Mouse (Mus musculus): ENCODE results near the gene Wdr74.
A peak's percentile ranks its signal among the peaks of the same experiment; 100 is the strongest.

The Wdr74 gene

GRCm38 (mm10) chr19:8735389-8736159 is at the start of gene Wdr74:
TSS of gene Wdr74 (plus strand) at chr19:8735827.
- DNase-seq = peak; percentile 93

GRCm38 (mm10) chr19:8691871-8692539 is 43.6 kb upstream of the Wdr74 start:
- no peak for DNase-seq

GRCm38 (mm10) chr19:8692740-8693139 is 42.9 kb upstream of the Wdr74 start:
- no peak for DNase-seq

GRCm38 (mm10) chr19:8695330-8695729 is 40.3 kb upstream of the Wdr74 start:
- DNase-seq = no peak

GRCm38 (mm10) chr19:8699652-8700051 is 36.0 kb upstream of the Wdr74 start:
- no peak for DNase-seq

GRCm38 (mm10) chr19:8702458-8702857 is 33.2 kb upstream of the Wdr74 start:
- DNase-seq = no peak

- no peak for DNase-seq
Observed at GRCm38 (mm10) chr19:8703571-8703970, 32.1 kb upstream of the Wdr74 start.

- no peak for DNase-seq
Observed at GRCm38 (mm10) chr19:8705026-8705708, 30.5 kb upstream of the Wdr74 start.

DNA sequence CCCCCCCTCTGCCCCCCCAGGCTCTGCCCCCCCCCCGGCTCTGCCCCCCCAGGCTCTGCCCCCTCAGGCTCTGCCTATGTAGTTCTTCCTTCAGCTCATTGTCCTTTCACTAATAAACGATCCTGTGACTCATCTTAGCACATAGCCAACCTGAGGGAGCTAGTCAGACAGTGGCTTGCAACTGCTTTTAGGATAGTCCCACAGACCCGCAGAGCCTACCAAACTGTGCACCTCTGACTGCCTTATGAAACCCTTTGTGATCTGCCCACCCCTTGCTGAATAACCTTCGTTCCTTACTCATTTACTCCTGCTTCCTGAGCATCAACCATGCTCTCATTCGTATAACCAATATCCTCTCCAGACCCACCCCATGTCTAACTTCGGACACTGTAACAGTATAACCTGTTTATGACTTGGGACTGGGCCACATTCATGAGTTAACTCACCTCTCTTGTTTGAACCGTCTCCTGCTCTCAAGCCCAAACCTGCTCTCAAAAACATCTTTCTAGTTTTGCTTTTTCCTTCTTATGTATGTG is 29.4 kb upstream of the Wdr74 start:
- DNase-seq = no peak

- DNase-seq = no peak
Observed at GRCm38 (mm10) chr19:8706930-8707329, 28.7 kb upstream of the Wdr74 start.

- DNase-seq = no peak
Observed at GRCm38 (mm10) chr19:8708954-8709353, 26.7 kb upstream of the Wdr74 start.

DNA sequence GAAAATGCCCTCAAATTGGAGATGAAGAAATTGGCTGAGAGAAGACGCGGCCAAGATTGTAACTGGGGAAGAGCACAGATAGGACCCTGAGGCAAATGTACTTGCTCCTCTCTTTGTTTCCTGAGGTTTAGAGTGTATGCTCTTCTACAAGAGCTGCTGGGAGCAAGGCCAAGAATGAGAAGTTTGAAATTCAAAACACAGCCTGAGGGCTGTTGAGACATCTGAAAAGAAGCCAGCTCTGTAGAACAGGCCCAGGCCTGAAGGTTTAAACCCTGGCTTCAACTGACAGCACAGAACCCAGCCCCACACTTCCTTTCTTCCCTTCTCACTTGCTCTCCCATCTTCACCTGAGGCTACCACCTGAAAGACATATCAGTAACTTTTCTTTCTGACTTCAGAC is 25.6 kb upstream of the Wdr74 start:
- no peak for DNase-seq

- DNase-seq = no peak
Observed at GRCm38 (mm10) chr19:8711506-8711905, 24.1 kb upstream of the Wdr74 start.

DNA sequence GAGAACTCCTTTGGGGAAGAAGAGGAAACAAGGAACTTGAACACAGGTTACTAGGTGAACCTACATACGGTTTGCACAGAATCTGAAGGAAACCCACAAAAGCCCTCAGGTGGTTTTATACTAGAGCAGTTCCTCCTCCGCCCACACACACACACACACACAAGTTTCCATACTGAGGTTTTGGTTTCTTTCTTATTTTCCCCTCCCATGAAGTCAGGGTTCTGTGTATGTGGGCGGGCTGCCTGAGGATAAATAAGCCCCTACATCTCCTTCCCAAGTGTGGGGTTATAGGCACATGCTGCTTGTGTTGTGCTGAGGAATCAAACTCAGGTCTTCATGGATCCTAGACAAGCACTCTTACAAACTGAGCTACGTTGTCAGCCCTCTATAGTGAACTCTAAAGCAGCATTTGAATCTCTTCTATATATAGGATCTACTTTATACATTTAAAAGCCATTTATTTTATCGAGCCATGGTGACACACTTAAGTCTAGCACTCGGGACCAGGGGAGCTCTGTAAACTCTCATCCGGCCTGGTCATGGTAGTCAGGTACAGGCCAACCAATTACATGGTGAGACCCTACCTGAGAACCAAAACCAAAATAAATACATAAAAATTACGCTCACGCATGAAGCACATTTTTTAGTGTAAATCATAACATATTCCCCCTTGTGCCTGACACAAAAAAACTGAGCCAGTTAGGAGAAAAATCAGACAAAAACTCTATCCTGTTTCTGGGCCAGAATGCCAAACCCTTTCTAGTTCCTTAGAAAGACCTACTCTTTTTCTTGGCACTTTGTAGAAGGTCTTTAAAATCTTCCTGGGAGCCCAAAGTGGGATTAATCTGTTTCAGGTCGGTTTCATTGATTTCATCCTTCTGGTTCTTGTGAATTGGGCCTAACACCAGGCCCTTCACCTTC is 23.4 kb upstream of the Wdr74 start:
- no peak for DNase-seq

- DNase-seq = peak; percentile 42
Observed at GRCm38 (mm10) chr19:8712870-8713305, 22.7 kb upstream of the Wdr74 start.

DNA sequence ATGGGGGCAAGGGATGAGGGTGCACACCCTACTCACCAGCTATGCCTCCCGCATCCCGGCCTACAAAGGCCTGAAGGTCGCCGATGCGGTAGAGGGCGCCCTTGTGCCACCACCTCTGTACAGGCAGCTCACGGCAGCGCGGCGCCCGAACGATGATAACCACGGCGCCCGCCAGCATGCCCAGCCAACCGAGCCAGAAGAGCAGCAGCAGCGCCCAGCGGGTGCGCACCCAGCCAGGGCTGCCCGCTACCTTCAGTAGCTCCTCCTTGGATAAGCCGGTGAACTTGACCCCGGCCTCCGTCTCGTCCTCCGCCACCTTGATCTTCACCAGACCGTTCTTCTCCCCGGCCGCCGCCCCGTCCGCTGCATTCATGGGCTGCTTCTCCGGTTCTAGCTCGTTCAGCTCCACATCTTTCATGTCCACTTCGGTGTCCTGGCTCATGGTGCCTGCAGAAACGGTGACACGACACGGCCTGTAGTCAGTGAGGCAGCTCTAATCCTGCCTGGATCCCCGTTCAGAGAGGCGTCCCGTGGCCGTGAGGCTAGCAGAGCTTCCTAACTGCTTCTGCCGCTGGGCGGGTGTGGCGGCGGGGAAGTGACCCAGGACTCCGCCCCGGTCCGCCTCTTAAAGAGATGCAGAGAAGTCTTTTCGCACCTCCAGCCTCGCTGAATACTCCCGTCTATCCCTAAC is 22.2 kb upstream of the Wdr74 start:
- DNase-seq = peak; percentile 90

DNA sequence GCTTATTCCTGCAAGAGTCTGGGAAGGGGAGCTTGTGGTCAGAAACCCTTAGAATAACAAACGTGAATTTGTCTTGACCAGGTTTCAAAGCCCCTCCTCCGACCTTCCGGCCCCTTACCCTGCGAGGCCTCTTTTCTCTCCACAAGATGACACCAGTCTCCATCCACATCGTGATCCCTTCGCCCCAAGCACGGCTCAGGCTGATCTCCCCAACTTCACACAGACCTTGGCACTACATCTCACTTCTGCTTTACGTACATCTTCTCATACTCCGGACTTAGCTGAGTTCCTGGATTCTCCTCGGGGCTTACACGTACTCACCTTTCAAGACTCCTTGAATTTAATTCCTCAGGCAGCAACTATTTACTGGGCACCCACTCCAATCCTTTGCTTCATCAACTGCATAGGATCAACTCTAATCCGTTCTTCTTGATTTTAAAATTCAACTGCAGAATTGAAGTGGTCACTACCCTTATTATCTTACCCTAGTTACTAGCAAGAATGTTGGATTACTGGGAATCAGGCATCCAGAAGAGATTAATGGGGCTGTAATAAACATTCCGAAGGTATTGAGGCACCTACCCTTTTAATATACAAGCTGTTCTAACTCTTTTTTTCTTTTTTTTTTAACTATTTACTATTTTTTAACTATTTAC is 21.5 kb upstream of the Wdr74 start:
- DNase-seq = no peak

- no peak for DNase-seq
Observed at GRCm38 (mm10) chr19:8714653-8715481, 20.8 kb upstream of the Wdr74 start.

DNA sequence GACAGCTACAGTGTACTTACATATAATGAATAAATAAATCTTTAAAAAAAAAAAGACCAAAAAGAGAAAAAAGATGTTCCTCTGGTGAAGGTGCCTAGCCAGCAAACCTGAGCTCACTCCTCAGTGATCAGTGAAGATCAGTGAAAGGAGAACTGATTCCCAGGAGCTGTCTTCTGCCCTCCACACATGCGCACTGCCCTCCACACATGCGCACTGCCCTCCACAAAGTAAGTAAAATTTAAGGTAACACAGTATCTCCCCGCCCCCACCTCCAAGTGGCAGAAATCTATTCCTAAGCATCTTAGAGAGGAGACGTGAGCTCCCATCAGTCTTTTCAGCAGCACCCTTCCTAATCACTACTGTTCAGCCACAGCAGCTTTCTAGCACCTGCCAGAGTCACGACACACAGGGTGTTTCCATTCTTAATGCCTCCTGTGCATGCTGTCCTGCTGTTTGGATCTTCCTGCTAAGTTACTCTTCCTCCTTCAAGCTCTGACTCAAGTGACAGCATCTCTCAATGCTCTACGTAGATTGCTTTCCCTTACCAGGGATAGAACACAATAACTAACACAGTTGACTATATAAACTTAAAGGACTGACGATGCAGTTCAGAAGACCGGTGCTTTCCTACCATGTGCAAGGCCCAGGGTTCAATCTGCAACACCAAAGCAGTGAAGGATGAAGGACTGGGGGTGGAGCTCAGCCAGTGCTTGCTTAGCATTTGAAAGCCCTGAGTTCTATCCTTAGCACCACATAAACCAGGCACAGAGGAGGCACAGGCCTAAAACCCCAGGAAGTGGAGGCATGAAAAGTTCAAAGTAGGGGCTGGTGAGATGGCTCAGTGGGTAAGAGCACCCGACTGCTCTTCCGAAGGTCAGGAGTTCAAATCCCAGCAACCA is 19.5 kb upstream of the Wdr74 start:
- no peak for DNase-seq
